Mouse (Mus musculus): ENCODE data around the gene Lhfpl5. TPM values are rescaled to one million over a fixed set of nuclear protein-coding genes. Genes with fewer than 3 reads are reported as not detected.

Lhfpl5 gene
- polyA plus RNA-seq, 1 experiment from 2014 or later, result 0.48 TPM

DNA sequence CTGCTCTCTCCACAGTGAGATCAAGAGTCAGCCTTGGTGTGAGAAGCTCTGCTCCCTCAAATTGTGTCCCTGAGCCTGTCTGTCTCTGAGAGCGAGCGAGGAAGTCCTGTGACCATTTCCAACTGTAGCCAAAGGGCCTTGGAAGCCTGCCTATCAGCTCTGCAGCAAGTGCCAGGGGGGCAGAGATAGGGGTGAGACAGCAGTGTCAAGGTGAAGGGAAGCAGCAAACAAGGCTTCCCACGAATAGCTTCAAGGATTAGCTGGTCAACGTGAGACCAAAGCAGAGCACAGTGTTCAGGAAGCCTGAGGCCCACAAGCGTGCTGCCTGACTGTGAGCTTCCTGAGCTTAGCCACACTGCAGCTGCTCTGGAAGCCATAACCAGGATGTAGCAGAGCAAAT, 16.0 kb downstream of the Lhfpl5 start:
- ATAC-seq (ENCODE audit: low read depth), result no peak
- H3K27ac ChIP-seq (ENCODE audit: low read length), result no peak overlapping the region
- no peaks in the 10 kb centered on the region for H3K9me3 ChIP-seq (ENCODE audit: control insufficient read depth, low read length)
- WGBS, result 94% methylated on average over 5 of the region's 5 CpGs
- H3K9ac ChIP-seq (ENCODE audit: low read length), result no peak overlapping the region
- peaks cover 35% of the 10 kb centered on the region for H3K36me3 ChIP-seq (ENCODE audit: control insufficient read depth, insufficient read depth, low read length)
- H3K27me3 ChIP-seq (ENCODE audit: control insufficient read depth, insufficient read depth, low read depth, low read length), result no peaks in the 10 kb centered on the region
- H3K4me3 ChIP-seq (ENCODE audit: low read length), result no peak overlapping the region
- H3K4me2 ChIP-seq (ENCODE audit: low read depth, low read length), result no peak overlapping the region
- no peaks in the 10 kb centered on the region for H3K4me1 ChIP-seq (replicated peaks; ENCODE audit: control insufficient read depth, insufficient read depth, low read length)

- peaks cover 43% of the 10 kb centered on the region for H3K36me3 ChIP-seq (ENCODE audit: control insufficient read depth, insufficient read depth, low read length)
- ATAC-seq (ENCODE audit: low read depth), result peak; percentile 47; the same call in 1 of the 2 replicates
- no peak overlapping the region for H3K4me2 ChIP-seq (ENCODE audit: low read depth, low read length)
- H3K27ac ChIP-seq (ENCODE audit: low read length), result no peak overlapping the region
- 8% methylated on average over 4 of the region's 4 CpGs for WGBS
- no peak overlapping the region for H3K9ac ChIP-seq (ENCODE audit: low read length)
- no peaks in the 10 kb centered on the region for H3K4me1 ChIP-seq (replicated peaks; ENCODE audit: control insufficient read depth, insufficient read depth, low read length)
- H3K27me3 ChIP-seq (ENCODE audit: control insufficient read depth, insufficient read depth, low read depth, low read length), result no peaks in the 10 kb centered on the region
- no peak overlapping the region for H3K4me3 ChIP-seq (ENCODE audit: low read length)
- H3K9me3 ChIP-seq (ENCODE audit: control insufficient read depth, low read length), result no peaks in the 10 kb centered on the region
Measured at GRCm38 (mm10) chr17:28592998-28593397, 17.6 kb downstream of the Lhfpl5 start.

DNA sequence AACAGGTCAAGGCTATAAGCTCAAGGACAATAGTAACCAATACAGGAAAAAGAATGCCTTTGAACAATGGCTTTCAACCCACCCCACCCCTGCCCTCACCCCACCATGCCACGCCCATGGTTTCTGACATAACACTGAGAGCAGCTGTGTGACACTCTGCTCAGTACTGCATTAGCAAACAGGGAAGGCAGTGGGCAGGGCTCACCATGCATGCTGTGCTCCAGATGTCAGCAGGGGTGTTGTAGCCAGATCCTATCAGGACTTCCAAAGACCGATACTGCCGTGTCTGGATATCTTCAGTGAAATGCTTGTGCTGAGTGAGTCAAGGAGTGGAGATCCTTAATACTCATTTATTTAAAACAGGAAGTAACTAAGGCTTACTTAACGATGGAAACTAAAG, 18.5 kb downstream of the Lhfpl5 start:
- Histone ChIP-seq H3K4me2 (ENCODE audit: low read depth, low read length) (no peak overlapping the region), H3K4me3 (ENCODE audit: low read length) (no peak overlapping the region), H3K9me3 (ENCODE audit: control insufficient read depth, low read length) (no peaks in the 10 kb centered on the region), H3K27ac (ENCODE audit: low read length) (no peak overlapping the region), H3K4me1 (replicated peaks; ENCODE audit: control insufficient read depth, insufficient read depth, low read length) (no peaks in the 10 kb centered on the region), H3K9ac (ENCODE audit: low read length) (no peak overlapping the region), H3K27me3 (ENCODE audit: control insufficient read depth, insufficient read depth, low read depth, low read length) (no peaks in the 10 kb centered on the region), H3K36me3 (ENCODE audit: control insufficient read depth, insufficient read depth, low read length) (peaks cover 42% of the 10 kb centered on the region)
- WGBS, result 66% methylated on average over 4 of the region's 4 CpGs
- ATAC-seq (ENCODE audit: low read depth), result no peak

- 80% methylated on average over 5 of the region's 5 CpGs for WGBS
- peaks cover 52% of the 10 kb centered on the region for H3K36me3 ChIP-seq (ENCODE audit: control insufficient read depth, insufficient read depth, low read length)
- H3K4me1 ChIP-seq (replicated peaks; ENCODE audit: control insufficient read depth, insufficient read depth, low read length), result no peaks in the 10 kb centered on the region
- H3K9me3 ChIP-seq (ENCODE audit: control insufficient read depth, low read length), result no peaks in the 10 kb centered on the region
- no peak for ATAC-seq (ENCODE audit: low read depth)
- H3K9ac ChIP-seq (ENCODE audit: low read length), result no peak overlapping the region
- H3K27ac ChIP-seq (ENCODE audit: low read length), result no peak overlapping the region
- H3K4me2 ChIP-seq (ENCODE audit: low read depth, low read length), result no peak overlapping the region
- no peak overlapping the region for H3K4me3 ChIP-seq (ENCODE audit: low read length)
- no peaks in the 10 kb centered on the region for H3K27me3 ChIP-seq (ENCODE audit: control insufficient read depth, insufficient read depth, low read depth, low read length)
Measured at GRCm38 (mm10) chr17:28600780-28601179, 25.3 kb downstream of the Lhfpl5 start.

DNA sequence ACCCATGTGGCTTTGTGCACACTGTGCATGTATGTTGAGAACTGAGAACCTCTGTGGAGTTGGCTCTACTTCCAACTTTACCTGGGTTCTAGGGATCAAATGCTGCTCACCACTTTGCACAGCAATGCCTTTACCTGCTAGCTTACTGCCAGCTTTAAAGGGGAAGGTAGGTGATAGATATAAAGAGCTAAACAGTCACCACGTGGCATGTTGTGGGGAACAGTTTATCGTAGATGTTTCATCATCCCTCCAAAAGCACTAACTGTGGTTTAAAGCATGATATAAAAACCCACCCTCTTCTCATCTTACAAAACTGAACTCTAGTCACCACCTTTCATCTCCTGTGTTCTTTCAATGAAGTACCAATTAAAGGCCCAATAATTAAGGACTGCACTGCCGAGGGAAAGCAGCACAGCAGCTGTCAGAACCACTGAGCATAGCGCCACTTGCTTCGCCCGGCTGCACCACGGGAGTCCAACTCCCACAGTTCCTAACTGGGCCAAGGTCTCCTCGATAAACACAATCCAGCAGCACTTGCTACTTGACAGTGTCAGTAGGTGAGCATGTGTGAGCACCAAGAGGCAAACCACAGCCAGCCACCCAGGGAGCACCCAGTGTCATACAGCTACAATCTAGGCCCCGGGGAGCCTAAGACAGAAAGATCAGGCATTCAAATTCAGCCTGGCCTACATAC, 26.3 kb downstream of the Lhfpl5 start:
- Histone ChIP-seq H3K36me3 (ENCODE audit: control insufficient read depth, insufficient read depth, low read length) (peaks cover 51% of the 10 kb centered on the region), H3K27ac (ENCODE audit: low read length) (no peak overlapping the region), H3K4me2 (ENCODE audit: low read depth, low read length) (no peak overlapping the region), H3K27me3 (ENCODE audit: control insufficient read depth, insufficient read depth, low read depth, low read length) (no peaks in the 10 kb centered on the region), H3K9ac (ENCODE audit: low read length) (no peak overlapping the region), H3K9me3 (ENCODE audit: control insufficient read depth, low read length) (no peaks in the 10 kb centered on the region), H3K4me1 (replicated peaks; ENCODE audit: control insufficient read depth, insufficient read depth, low read length) (no peaks in the 10 kb centered on the region), H3K4me3 (ENCODE audit: low read length) (no peak overlapping the region)
- no peak for ATAC-seq (ENCODE audit: low read depth)
- 88% methylated on average over 9 of the region's 9 CpGs for WGBS

DNA sequence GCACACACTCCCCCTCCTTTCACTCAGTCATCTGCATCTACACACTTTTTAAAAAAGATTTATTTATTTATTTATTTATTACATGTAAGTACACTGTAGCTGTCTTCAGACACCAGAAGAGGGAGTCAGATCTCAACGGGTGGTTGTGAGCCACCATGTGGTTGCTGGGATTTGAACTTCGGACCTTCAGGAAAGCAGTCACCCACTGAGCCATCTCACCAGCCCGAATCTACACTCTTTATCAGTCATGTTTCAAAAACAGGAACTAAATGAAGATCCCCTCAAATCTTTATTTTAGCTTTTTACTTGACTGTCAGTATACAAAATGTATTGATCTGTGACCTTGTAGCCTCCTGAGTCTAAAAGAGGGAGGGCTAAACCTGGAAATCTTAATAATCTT, 34.1 kb downstream of the Lhfpl5 start:
- Histone ChIP-seq H3K9me3 (ENCODE audit: control insufficient read depth, low read length) (no peaks in the 10 kb centered on the region), H3K27ac (ENCODE audit: low read length) (no peak overlapping the region), H3K4me2 (ENCODE audit: low read depth, low read length) (no peak overlapping the region), H3K4me1 (replicated peaks; ENCODE audit: control insufficient read depth, insufficient read depth, low read length) (no peaks in the 10 kb centered on the region), H3K9ac (ENCODE audit: low read length) (no peak overlapping the region), H3K4me3 (ENCODE audit: low read length) (no peak overlapping the region), H3K27me3 (ENCODE audit: control insufficient read depth, insufficient read depth, low read depth, low read length) (no peaks in the 10 kb centered on the region), H3K36me3 (ENCODE audit: control insufficient read depth, insufficient read depth, low read length) (peaks cover 18% of the 10 kb centered on the region)
- no peak for ATAC-seq (ENCODE audit: low read depth)
- 75% methylated on average over 3 of the region's 3 CpGs for WGBS

DNA sequence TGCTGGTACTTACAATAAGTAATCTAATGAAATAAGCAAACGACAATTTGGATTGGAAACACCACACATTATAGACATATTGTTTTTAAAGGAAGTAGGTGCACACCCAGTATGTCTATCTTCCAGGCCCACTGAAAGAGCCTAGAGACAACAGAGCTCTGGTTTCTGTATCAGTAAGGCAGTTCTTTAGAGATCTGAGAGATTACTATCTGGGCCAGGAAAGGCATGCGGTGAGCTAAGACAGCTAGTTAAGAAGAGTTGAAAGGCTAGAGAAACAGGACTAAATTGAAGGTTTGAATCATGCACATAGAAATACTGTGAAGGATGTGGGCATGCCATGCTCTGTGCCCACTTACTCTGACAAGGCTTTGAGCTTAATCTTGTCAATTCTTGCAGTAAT, 37.2 kb downstream of the Lhfpl5 start:
- 73% methylated on average over 2 of the region's 2 CpGs for WGBS
- Histone ChIP-seq H3K4me2 (ENCODE audit: low read depth, low read length) (no peak overlapping the region), H3K27me3 (ENCODE audit: control insufficient read depth, insufficient read depth, low read depth, low read length) (no peaks in the 10 kb centered on the region), H3K4me1 (replicated peaks; ENCODE audit: control insufficient read depth, insufficient read depth, low read length) (no peaks in the 10 kb centered on the region), H3K9ac (ENCODE audit: low read length) (no peak overlapping the region), H3K4me3 (ENCODE audit: low read length) (no peak overlapping the region), H3K9me3 (ENCODE audit: control insufficient read depth, low read length) (no peaks in the 10 kb centered on the region), H3K36me3 (ENCODE audit: control insufficient read depth, insufficient read depth, low read length) (peaks cover 10% of the 10 kb centered on the region; the same call in 1 of the 2 replicates), H3K27ac (ENCODE audit: low read length) (no peak overlapping the region)
- no peak for ATAC-seq (ENCODE audit: low read depth)

- no peaks in the 10 kb centered on the region for H3K4me1 ChIP-seq (replicated peaks; ENCODE audit: control insufficient read depth, insufficient read depth, low read length)
- H3K36me3 ChIP-seq (ENCODE audit: control insufficient read depth, insufficient read depth, low read length), result peaks cover 7% of the 10 kb centered on the region; the same call in 1 of the 2 replicates
- no peak overlapping the region for H3K4me3 ChIP-seq (ENCODE audit: low read length)
- H3K9me3 ChIP-seq (ENCODE audit: control insufficient read depth, low read length), result no peaks in the 10 kb centered on the region
- no peaks in the 10 kb centered on the region for H3K27me3 ChIP-seq (ENCODE audit: control insufficient read depth, insufficient read depth, low read depth, low read length)
- no peak for ATAC-seq (ENCODE audit: low read depth)
- 77% methylated on average over 6 of the region's 6 CpGs for WGBS
- H3K27ac ChIP-seq (ENCODE audit: low read length), result no peak overlapping the region
- no peak overlapping the region for H3K4me2 ChIP-seq (ENCODE audit: low read depth, low read length)
- H3K9ac ChIP-seq (ENCODE audit: low read length), result no peak overlapping the region
Measured at GRCm38 (mm10) chr17:28613096-28613495, 37.7 kb downstream of the Lhfpl5 start.

- Histone ChIP-seq H3K27ac (ENCODE audit: low read length) (no peak overlapping the region), H3K36me3 (ENCODE audit: control insufficient read depth, insufficient read depth, low read length) (peaks cover 11% of the 10 kb centered on the region), H3K4me3 (ENCODE audit: low read length) (no peak overlapping the region), H3K9me3 (ENCODE audit: control insufficient read depth, low read length) (no peaks in the 10 kb centered on the region), H3K27me3 (ENCODE audit: control insufficient read depth, insufficient read depth, low read depth, low read length) (no peaks in the 10 kb centered on the region), H3K9ac (ENCODE audit: low read length) (no peak overlapping the region), H3K4me2 (ENCODE audit: low read depth, low read length) (no peak overlapping the region), H3K4me1 (replicated peaks; ENCODE audit: control insufficient read depth, insufficient read depth, low read length) (no peaks in the 10 kb centered on the region)
- no peak for ATAC-seq (ENCODE audit: low read depth)
- WGBS, result 94% methylated on average over 4 of the region's 4 CpGs
Measured at GRCm38 (mm10) chr17:28615332-28615731, 39.9 kb downstream of the Lhfpl5 start.

DNA sequence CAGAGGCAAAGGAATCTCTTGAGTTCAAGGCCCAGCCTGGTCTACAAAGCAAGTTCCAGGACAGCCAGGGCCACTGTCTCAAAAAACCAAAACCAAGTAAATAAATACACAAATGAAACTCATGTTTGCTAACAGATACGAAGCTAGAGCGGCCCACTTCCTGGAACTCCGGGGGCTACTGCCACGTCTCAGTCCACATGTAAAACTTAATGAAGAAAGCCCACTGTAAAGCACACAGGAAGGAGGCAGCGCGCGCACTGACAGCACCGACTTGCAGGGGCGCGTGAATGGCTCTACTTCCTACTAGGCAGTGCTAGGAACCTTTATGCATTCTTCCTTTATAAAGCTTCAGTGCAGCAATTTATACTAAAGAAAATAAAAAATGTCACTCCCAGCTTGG, 42.2 kb downstream of the Lhfpl5 start:
- H3K36me3 ChIP-seq (ENCODE audit: control insufficient read depth, insufficient read depth, low read length), result peaks cover 11% of the 10 kb centered on the region
- no peak for ATAC-seq (ENCODE audit: low read depth)
- no peak overlapping the region for H3K4me3 ChIP-seq (ENCODE audit: low read length)
- peaks cover 10% of the 10 kb centered on the region for H3K4me1 ChIP-seq (replicated peaks; ENCODE audit: control insufficient read depth, insufficient read depth, low read length)
- WGBS, result 81% methylated on average over 10 of the region's 10 CpGs
- no peak overlapping the region for H3K9ac ChIP-seq (ENCODE audit: low read length)
- H3K4me2 ChIP-seq (ENCODE audit: low read depth, low read length), result no peak overlapping the region
- no peak overlapping the region for H3K27ac ChIP-seq (ENCODE audit: low read length)
- H3K27me3 ChIP-seq (ENCODE audit: control insufficient read depth, insufficient read depth, low read depth, low read length), result no peaks in the 10 kb centered on the region
- H3K9me3 ChIP-seq (ENCODE audit: control insufficient read depth, low read length), result no peaks in the 10 kb centered on the region
